In genomic region chr16:32419517-32420483, GRCm38 (mm10) we compare ENCODE assay signal across 8 mouse cellular contexts. TPM values are rescaled to one million over a fixed set of nuclear protein-coding genes. Genes with fewer than 3 reads are reported as not detected.
DNase-seq lines count a peak whose midpoint lies in the region; ATAC-seq lines count a peak whose summit lies in the region.

Tctex1d2 (plus strand) TSS chr16:32419702.

- peak within 1 kb of the TSS; percentile 76 for H3K4me2 ChIP-seq in hindbrain, embryonic 14.5 days (replicated peaks)

- H3K4me3 ChIP-seq in hindbrain, embryonic 14.5 days (replicated peaks; ENCODE audit: low read length): peak within 1 kb of the TSS; percentile 58

- H3K4me1 ChIP-seq in hindbrain, embryonic 14.5 days (replicated peaks; ENCODE audit: control insufficient read depth, insufficient read depth, low read length): peaks cover 8% of the 10 kb centered on the region

- peak within 1 kb of the TSS; percentile 88 for H3K27ac ChIP-seq in hindbrain, embryonic 14.5 days

- H3K9ac ChIP-seq in hindbrain, embryonic 14.5 days: peak within 1 kb of the TSS; percentile 84

- WGBS in hindbrain, embryonic 14.5 days: 1% methylated on average over 45 of the region's 45 CpGs

- peak; percentile 96 for ATAC-seq in hindbrain, embryonic 14.5 days (ENCODE audit: low FRiP score)

- peak; percentile 97 for DNase-seq in R1 (ENCODE audit: low read depth, low spot score)
- DNase-seq in cerebellum, postnatal 25 days: peak; percentile 94 to 96
- peak; percentile 87 to 89 for DNase-seq in frontal cortex, postnatal 25 days (ENCODE audit: low spot score in 2 of 2)
- DNase-seq in hindbrain, embryonic 14.5 days (ENCODE audit: low spot score): peak; percentile 92
- DNase-seq in layer of hippocampus, postnatal 36 days: peak; percentile 86 to 91
- peak; percentile 97 for DNase-seq in lung, postnatal 36 days
- peak; percentile 97 for DNase-seq in retina, postnatal 1 day
- peak; percentile 86 to 93 for DNase-seq in urinary bladder, adult 18-20 months (ENCODE audit: low spot score in 2 of 2)

- no peaks in the 10 kb centered on the region for H3K36me3 ChIP-seq in hindbrain, embryonic 14.5 days (replicated peaks; ENCODE audit: control insufficient read depth, insufficient read depth)

- H3K9me3 ChIP-seq in hindbrain, embryonic 14.5 days (ENCODE audit: control insufficient read depth, low read length): no peaks in the 10 kb centered on the region

- no peaks in the 10 kb centered on the region for H3K27me3 ChIP-seq in hindbrain, embryonic 14.5 days (ENCODE audit: control insufficient read depth, insufficient read depth, low read length)

RNA-seq across cellular contexts. Expression of gene Tctex1d2, which starts in this region (rescaled TPM):
- 37.5 and 49.7 TPM in 2 replicates for polyA plus RNA-seq in hindbrain, embryonic 14.5 days (2014; fragmentation: Nextera tagmentation; extraction: Ambion mirVana)
- total RNA-seq in layer of hippocampus, postnatal 36 days (2021): 10 to 100 TPM; 12.0 to 13.2 TPM

Comparison
In these comparisons a context has a peak if more than half of its experiments do, and no peak if none do; other contexts are left out.
1. Peak in every context shown above with its lines: DNase-seq, ATAC-seq, H3K4me3 ChIP-seq and H3K27ac ChIP-seq.